Mouse (Mus musculus): Measurements from ENCODE around the gene Lamb3. TPM values are rescaled to one million over a fixed set of nuclear protein-coding genes. Genes with fewer than 3 reads are reported as not detected.

Gene Lamb3
- polyA plus RNA-seq, 1 experiment from 2014 or later, result 34.9 TPM

DNA sequence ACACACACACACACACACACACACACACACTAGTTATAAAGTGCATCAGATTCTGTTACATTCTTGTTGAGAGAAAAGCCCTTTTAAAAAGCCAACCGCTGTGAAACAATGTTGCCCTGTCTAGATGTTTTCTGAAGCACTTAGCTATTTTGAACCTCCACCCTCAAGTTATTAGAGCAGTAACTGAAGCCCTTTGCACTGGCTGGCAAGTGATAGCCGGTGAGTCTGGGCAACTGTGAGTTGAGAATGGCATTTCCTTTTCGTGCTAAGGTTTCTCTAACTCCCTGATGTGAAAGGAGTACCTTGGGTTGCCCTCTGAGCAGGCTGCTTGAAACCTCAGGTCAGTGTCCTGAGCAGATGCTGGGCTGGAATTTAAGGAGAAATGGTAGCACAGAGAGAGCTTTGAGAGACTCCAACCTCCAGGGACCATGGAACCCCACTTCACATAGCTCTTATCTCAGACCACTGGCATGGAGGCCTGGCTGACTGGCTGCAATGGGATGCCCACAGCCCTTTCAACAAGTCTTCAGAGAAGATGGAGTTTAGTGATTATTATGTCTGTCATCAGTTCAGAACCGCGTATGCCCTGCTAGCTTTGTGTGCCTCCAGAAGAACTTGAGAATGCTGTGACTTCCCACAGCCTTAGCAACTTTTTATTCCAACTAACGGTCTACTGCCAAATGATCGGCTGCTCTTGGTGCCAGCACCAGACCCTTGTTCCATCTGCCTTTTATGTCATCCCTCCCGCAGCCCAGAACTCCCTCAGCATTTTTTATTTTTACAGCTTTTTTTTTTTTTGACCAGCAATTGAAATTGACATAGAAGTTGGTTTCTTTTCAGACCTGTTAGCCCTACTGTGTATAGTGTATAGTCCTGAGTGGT is 55.8 kb downstream of the Lamb3 start:
- 82% methylated on average over 8 of the region's 8 CpGs for WGBS
- no peak for DNase-seq (ENCODE audit: low spot score)

DNA sequence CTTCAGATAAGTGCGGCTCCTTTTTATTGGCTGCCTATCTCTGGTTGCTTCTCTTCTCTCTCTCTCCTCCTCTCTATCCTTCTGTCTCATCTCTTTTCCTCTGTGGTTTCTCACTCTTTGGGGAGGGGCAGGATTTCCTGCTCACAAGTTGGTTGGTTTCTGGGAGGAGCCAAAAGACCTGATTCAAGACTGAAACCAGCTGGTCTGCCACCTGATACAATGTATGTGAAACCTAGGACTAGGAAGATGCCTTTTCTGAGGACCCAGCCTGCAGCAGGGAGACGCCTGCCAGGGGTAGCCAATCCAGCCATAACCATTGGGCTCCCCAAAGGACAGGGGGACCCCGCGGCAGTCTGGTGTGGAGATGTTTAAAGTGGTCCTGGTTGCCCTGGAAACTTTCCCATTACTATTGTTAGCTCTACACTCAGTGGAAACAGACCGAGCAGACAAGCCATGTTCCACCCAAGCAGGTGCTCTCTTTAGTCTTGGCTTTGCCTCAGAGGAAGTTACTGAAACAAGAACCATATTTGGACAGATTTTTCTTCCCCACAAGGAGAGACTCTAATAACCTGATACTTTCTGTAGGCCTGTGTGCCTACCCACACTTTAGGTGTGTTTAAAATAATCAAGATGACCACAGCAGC is 56.6 kb downstream of the Lamb3 start, which contains the start of gene Hsd11b1:
Gene Hsd11b1, minus strand, starts transcription at position 121 of the 644 bp plus-strand sequence.
- Histone ChIP-seq H3K36me3 (ENCODE audit: control insufficient read depth, insufficient read depth, low read length) (no peaks in the 10 kb centered on the region), H3K4me1 (replicated peaks; ENCODE audit: control insufficient read depth, insufficient read depth) (no peaks in the 10 kb centered on the region), H3K9ac (ENCODE audit: low read length) (no peak within 1 kb of the TSS), H3K4me2 (replicated peaks; ENCODE audit: low read depth) (no peak within 1 kb of the TSS), H3K4me3 (ENCODE audit: low read depth, low read length) (no peak within 1 kb of the TSS), H3K27me3 (ENCODE audit: control insufficient read depth, insufficient read depth, low read length) (no peaks in the 10 kb centered on the region), H3K27ac (replicated peaks) (no peak within 1 kb of the TSS), H3K9me3 (ENCODE audit: control insufficient read depth, low read length) (no peaks in the 10 kb centered on the region)
- TF ChIP-seq CTCF (IDR thresholded peaks at IDR 0.05; ENCODE audit: low read depth) (no peak), EP300 (optimal IDR thresholded peaks at IDR 0.05) (no peak)
- ATAC-seq (ENCODE audit: low FRiP score, low TSS enrichment) (no peak), DNase-seq (ENCODE audit: low spot score) (no peak)
- WGBS, result 69% methylated on average over 5 of the region's 5 CpGs

More for the DNA sequence above, 55.8 kb downstream of the Lamb3 start:
- Histone ChIP-seq H3K27me3 (ENCODE audit: control insufficient read depth, insufficient read depth, low read length) (no peaks in the 10 kb centered on the region), H3K4me2 (replicated peaks; ENCODE audit: low read depth) (no peak overlapping the region), H3K4me1 (replicated peaks; ENCODE audit: control insufficient read depth, insufficient read depth) (no peaks in the 10 kb centered on the region), H3K9me3 (ENCODE audit: control insufficient read depth, low read length) (no peaks in the 10 kb centered on the region), H3K27ac (replicated peaks) (no peak overlapping the region), H3K36me3 (ENCODE audit: control insufficient read depth, insufficient read depth, low read length) (no peaks in the 10 kb centered on the region), H3K4me3 (ENCODE audit: low read depth, low read length) (no peak overlapping the region), H3K9ac (ENCODE audit: low read length) (no peak overlapping the region)
- TF ChIP-seq EP300 (optimal IDR thresholded peaks at IDR 0.05) (no peak), CTCF (IDR thresholded peaks at IDR 0.05; ENCODE audit: low read depth) (no peak)
- no peak for ATAC-seq (ENCODE audit: low FRiP score, low TSS enrichment)

GRCm38 (mm10) chr1:193265734-193266133 is 58.2 kb downstream of the Lamb3 start:
- no peaks in the 10 kb centered on the region for H3K9me3 ChIP-seq (ENCODE audit: control insufficient read depth, low read length)
- H3K36me3 ChIP-seq (ENCODE audit: control insufficient read depth, insufficient read depth, low read length), result no peaks in the 10 kb centered on the region
- no peak overlapping the region for H3K4me3 ChIP-seq (ENCODE audit: low read depth, low read length)
- no peak overlapping the region for H3K27ac ChIP-seq (replicated peaks)
- ATAC-seq (ENCODE audit: low FRiP score, low TSS enrichment) (no peak), DNase-seq (ENCODE audit: low spot score) (no peak)
- TF ChIP-seq EP300 (optimal IDR thresholded peaks at IDR 0.05), result no peak
- TF ChIP-seq CTCF (IDR thresholded peaks at IDR 0.05; ENCODE audit: low read depth), result no peak
- H3K9ac ChIP-seq (ENCODE audit: low read length), result no peak overlapping the region
- H3K4me2 ChIP-seq (replicated peaks; ENCODE audit: low read depth), result no peak overlapping the region
- no peaks in the 10 kb centered on the region for H3K27me3 ChIP-seq (ENCODE audit: control insufficient read depth, insufficient read depth, low read length)
- H3K4me1 ChIP-seq (replicated peaks; ENCODE audit: control insufficient read depth, insufficient read depth), result no peaks in the 10 kb centered on the region

DNA sequence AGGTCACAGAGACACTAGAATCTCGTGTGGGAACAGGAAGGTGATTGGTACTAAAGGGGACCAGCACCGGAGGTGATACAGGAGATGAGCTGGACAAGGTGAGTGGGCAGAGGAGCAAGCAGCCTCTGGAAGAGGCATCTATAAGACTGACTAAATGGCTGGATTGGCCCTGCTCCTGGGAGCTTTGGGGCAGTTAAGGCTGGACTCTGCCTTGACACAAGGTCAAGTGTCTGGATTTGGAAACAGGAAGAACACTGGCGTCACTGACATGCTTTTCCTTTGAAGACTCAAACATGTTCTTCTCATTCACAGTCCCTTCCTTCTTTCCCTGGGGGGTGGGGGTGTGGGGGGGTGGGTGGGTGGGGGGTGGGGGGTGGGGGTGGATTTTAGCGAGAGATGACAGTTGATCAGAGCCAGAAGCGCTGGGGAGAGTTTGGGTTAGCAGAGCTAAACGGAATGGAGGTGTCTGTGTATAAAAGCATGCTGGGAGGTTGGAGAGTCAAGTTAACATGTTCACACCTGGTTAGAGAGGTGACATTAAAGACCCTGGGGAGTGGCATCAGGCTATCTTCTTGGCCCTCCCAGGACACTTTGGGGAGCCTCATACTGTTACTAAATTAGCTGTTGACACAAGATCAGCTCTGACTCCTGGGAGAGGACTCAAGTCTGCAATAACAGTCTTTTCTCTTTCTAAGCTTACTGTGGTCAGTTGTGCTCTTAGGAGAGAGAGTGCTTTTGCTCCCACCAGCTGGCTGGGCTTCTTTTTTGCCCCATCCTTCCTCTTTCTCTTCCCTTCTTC is 63.7 kb downstream of the Lamb3 start:
- Histone ChIP-seq H3K4me3 (ENCODE audit: low read depth, low read length) (no peak overlapping the region), H3K27ac (replicated peaks) (no peak overlapping the region), H3K36me3 (ENCODE audit: control insufficient read depth, insufficient read depth, low read length) (no peaks in the 10 kb centered on the region), H3K27me3 (ENCODE audit: control insufficient read depth, insufficient read depth, low read length) (no peaks in the 10 kb centered on the region), H3K9me3 (ENCODE audit: control insufficient read depth, low read length) (no peaks in the 10 kb centered on the region), H3K9ac (ENCODE audit: low read length) (no peak overlapping the region), H3K4me2 (replicated peaks; ENCODE audit: low read depth) (peak overlapping the region; percentile 33), H3K4me1 (replicated peaks; ENCODE audit: control insufficient read depth, insufficient read depth) (0 out of 2 replicates have a peak, but pooled peaks cover 3% of the 10 kb centered on the region)
- WGBS, result 49% methylated on average over 6 of the region's 6 CpGs
- no peak for DNase-seq (ENCODE audit: low spot score)
- ATAC-seq (ENCODE audit: low FRiP score, low TSS enrichment), result no peak
- TF ChIP-seq EP300 (optimal IDR thresholded peaks at IDR 0.05) (no peak), CTCF (IDR thresholded peaks at IDR 0.05; ENCODE audit: low read depth) (no peak)

GRCm38 (mm10) chr1:193272137-193272915 is 64.8 kb downstream of the Lamb3 start:
- peak overlapping the region; percentile 46 for H3K4me3 ChIP-seq (ENCODE audit: low read depth, low read length)
- TF ChIP-seq EP300 (optimal IDR thresholded peaks at IDR 0.05), result no peak
- TF ChIP-seq CTCF (IDR thresholded peaks at IDR 0.05; ENCODE audit: low read depth), result no peak
- DNase-seq (ENCODE audit: low spot score), result peak; percentile 29
- H3K27ac ChIP-seq (replicated peaks), result peak overlapping the region; percentile 89
- H3K9me3 ChIP-seq (ENCODE audit: control insufficient read depth, low read length), result no peaks in the 10 kb centered on the region
- WGBS, result 17% methylated on average over 24 of the region's 24 CpGs
- H3K4me2 ChIP-seq (replicated peaks; ENCODE audit: low read depth), result peak overlapping the region; percentile 64
- 0 out of 2 replicates have a peak, but pooled peaks cover 3% of the 10 kb centered on the region for H3K4me1 ChIP-seq (replicated peaks; ENCODE audit: control insufficient read depth, insufficient read depth)
- ATAC-seq (ENCODE audit: low FRiP score, low TSS enrichment), result peak; percentile 37
- no peaks in the 10 kb centered on the region for H3K36me3 ChIP-seq (ENCODE audit: control insufficient read depth, insufficient read depth, low read length)
- H3K9ac ChIP-seq (ENCODE audit: low read length), result peak overlapping the region; percentile 60
- no peaks in the 10 kb centered on the region for H3K27me3 ChIP-seq (ENCODE audit: control insufficient read depth, insufficient read depth, low read length)
